Mouse (Mus musculus) C2C12 (cell line): ENCODE measurements around the gene Wdtc1. TPM values are rescaled to one million over a fixed set of nuclear protein-coding genes. Genes with fewer than 3 reads are reported as not detected.

ENCODE experiments used
- H3K27me3 ChIP-seq: one replicate; pipeline ENCODE4 v1.6.1; 2011; ENCODE audit not compliant: control insufficient read depth, insufficient read depth, insufficient read length
- H3K36me3 ChIP-seq: one replicate; pipeline ENCODE4 v1.6.1; 2011; ENCODE audit not compliant: control insufficient read depth, insufficient read depth
- H3K4me3 ChIP-seq: one replicate; pipeline ENCODE4 v1.5.1; 2011; ENCODE audit warnings: mild to moderate bottlenecking, control low read depth; ENCODE audit not compliant: poor library complexity, insufficient read depth, severe bottlenecking
- H3K79me2 ChIP-seq: one replicate; pipeline ENCODE4 v1.6.1; 2011; ENCODE audit not compliant: control insufficient read depth, insufficient read depth
- H3K79me3 ChIP-seq: one replicate; pipeline ENCODE4 v1.6.1; 2011; ENCODE audit warnings: low read depth, control low read depth
- H3ac ChIP-seq: one replicate; pipeline ENCODE3; 2011; ENCODE audit warnings: low read depth; ENCODE audit not compliant: control insufficient read depth, insufficient read length
- CEBPB ChIP-seq: IDR thresholded peaks from one replicate; pipeline ENCODE4 v1.6.1; 2011; ENCODE audit warnings: low read depth, mild to moderate bottlenecking, control low read depth, moderate library complexity
- CTCF ChIP-seq: IDR thresholded peaks from one replicate; pipeline ENCODE4 v1.5.1; 2011; ENCODE audit not compliant: control insufficient read depth, insufficient read depth, insufficient read length
- FOSL1 ChIP-seq: IDR thresholded peaks from one replicate; pipeline ENCODE4 v1.8.0; 2011; ENCODE audit warnings: mild to moderate bottlenecking, low read length; ENCODE audit not compliant: poor library complexity, insufficient read depth, severe bottlenecking
- MAX ChIP-seq: IDR thresholded peaks from one replicate; pipeline ENCODE4 v1.6.1; 2011; ENCODE audit warnings: mild to moderate bottlenecking, control low read depth
- MYOD1 ChIP-seq: IDR thresholded peaks from one replicate; pipeline ENCODE4 v1.6.1; 2011; ENCODE audit warnings: low read depth; ENCODE audit not compliant: control insufficient read depth, insufficient read length
- MYOG ChIP-seq: IDR thresholded peaks from one replicate; pipeline ENCODE4 v1.6.1; 2011; ENCODE audit not compliant: control insufficient read depth, insufficient read length; ENCODE audit errors: extremely low read depth
- USF1 ChIP-seq: IDR thresholded peaks from one replicate; pipeline ENCODE4 v1.6.1; 2011; ENCODE audit warnings: low read depth, mild to moderate bottlenecking, control low read depth, moderate library complexity
- polyA plus RNA-seq: library from polyadenylated mRNA; unstranded; fragments of >200 nt; fragmentation: generic; extraction: Trizol; gene quantifications from one replicate; pipeline ENCODE4 v1.2.1, GENCODE M21; 2012; ENCODE audit warnings: missing spikeins

The Wdtc1 gene
- polyA plus RNA-seq, 1 experiment: 19.6 TPM

GRCm38 (mm10) chr4:133397961-133398360 is 44.7 kb upstream of the Wdtc1 start:
- Histone ChIP-seq H3K4me3 (no peak overlapping the region), H3K27me3 (no peaks in the 10 kb centered on the region), H3K79me3 (peaks cover 6% of the 10 kb centered on the region), H3K36me3 (no peaks in the 10 kb centered on the region), H3K79me2 (peaks cover 84% of the 10 kb centered on the region), H3ac (no peak overlapping the region)
- TF ChIP-seq CEBPB (no peak), CTCF (no peak), FOSL1 (no peak), MAX (no peak), MYOD1 (no peak), MYOG (no peak), USF1 (no peak)

- no peaks in the 10 kb centered on the region for H3K36me3 ChIP-seq
- peaks cover 8% of the 10 kb centered on the region for H3K79me3 ChIP-seq
- H3K79me2 ChIP-seq: peaks cover 91% of the 10 kb centered on the region
- no peak overlapping the region for H3K4me3 ChIP-seq
- no peak overlapping the region for H3ac ChIP-seq
- no peak for TF ChIP-seq FOSL1
- TF ChIP-seq MYOD1: no peak
- no peak for TF ChIP-seq MYOG
- TF ChIP-seq MAX: no peak
- TF ChIP-seq CEBPB: no peak
- TF ChIP-seq USF1: no peak
- TF ChIP-seq CTCF: no peak
- no peaks in the 10 kb centered on the region for H3K27me3 ChIP-seq
These were observed 44.0 kb upstream of the Wdtc1 start for GRCm38 (mm10) chr4:133397299-133397698.

GRCm38 (mm10) chr4:133396079-133396478 is 42.8 kb upstream of the Wdtc1 start:
- Histone ChIP-seq H3K79me2 (peaks cover 89% of the 10 kb centered on the region), H3K27me3 (no peaks in the 10 kb centered on the region), H3K4me3 (no peak overlapping the region), H3K36me3 (no peaks in the 10 kb centered on the region), H3ac (no peak overlapping the region), H3K79me3 (peaks cover 11% of the 10 kb centered on the region)
- no peak for TF ChIP-seq MAX
- TF ChIP-seq FOSL1: no peak
- TF ChIP-seq MYOD1: no peak
- no peak for TF ChIP-seq MYOG
- no peak for TF ChIP-seq CEBPB
- TF ChIP-seq CTCF: no peak
- TF ChIP-seq USF1: no peak

GRCm38 (mm10) chr4:133394981-133395573 is 41.8 kb upstream of the Wdtc1 start:
- H3ac ChIP-seq: no peak overlapping the region
- no peak for TF ChIP-seq MYOG
- no peak for TF ChIP-seq CEBPB
- no peak for TF ChIP-seq FOSL1
- TF ChIP-seq USF1: no peak
- no peak for TF ChIP-seq CTCF
- TF ChIP-seq MYOD1: no peak
- no peak for TF ChIP-seq MAX
- H3K27me3 ChIP-seq: no peaks in the 10 kb centered on the region
- peaks cover 11% of the 10 kb centered on the region for H3K79me3 ChIP-seq
- H3K4me3 ChIP-seq: no peak overlapping the region
- H3K79me2 ChIP-seq: peaks cover 89% of the 10 kb centered on the region
- H3K36me3 ChIP-seq: no peaks in the 10 kb centered on the region

- no peaks in the 10 kb centered on the region for H3K27me3 ChIP-seq
- no peak overlapping the region for H3K4me3 ChIP-seq
- peaks cover 86% of the 10 kb centered on the region for H3K79me2 ChIP-seq
- no peaks in the 10 kb centered on the region for H3K36me3 ChIP-seq
- H3ac ChIP-seq: no peak overlapping the region
- peaks cover 13% of the 10 kb centered on the region for H3K79me3 ChIP-seq
- no peak for TF ChIP-seq MAX
- TF ChIP-seq FOSL1: no peak
- no peak for TF ChIP-seq USF1
- no peak for TF ChIP-seq MYOD1
- no peak for TF ChIP-seq CTCF
- no peak for TF ChIP-seq CEBPB
- no peak for TF ChIP-seq MYOG
These were observed 38.1 kb upstream of the Wdtc1 start for GRCm38 (mm10) chr4:133391185-133392040.
